Mouse (Mus musculus) stomach, adult 2 months (tissue): ENCODE data around the gene Cyp2c66. TPM values are rescaled to one million over a fixed set of nuclear protein-coding genes. Genes with fewer than 3 reads are reported as not detected.

Source experiments
- polyA plus RNA-seq: library from polyadenylated mRNA; depleted of rRNA; stranded (reverse); fragments of >200 nt; gene quantifications from 2 replicates; pipeline ENCODE4 v1.2.3, GENCODE M21; 2012; rRNA removed

Cyp2c66 gene
- 0.24 and 0.27 TPM in 2 replicates for polyA plus RNA-seq

DNA sequence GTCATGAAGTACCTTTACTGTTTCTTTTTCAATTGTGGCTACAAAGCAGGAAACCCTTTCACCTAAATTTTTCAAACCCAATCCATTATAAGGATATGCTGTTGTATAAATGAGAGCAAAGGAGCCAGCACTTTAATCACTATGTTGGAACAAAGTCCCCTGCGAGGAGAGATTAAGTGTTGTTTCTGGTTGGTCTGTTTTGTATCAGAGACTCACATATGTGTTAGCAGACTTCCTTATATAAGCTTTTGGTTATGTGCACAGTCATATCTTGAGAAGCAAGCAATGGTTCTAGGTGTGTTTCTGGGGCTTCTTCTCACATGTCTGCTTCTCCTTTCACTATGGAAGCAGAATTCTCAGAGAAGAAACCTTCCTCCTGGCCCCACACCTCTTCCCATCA lies at the start of gene Cyp2c66:
Cyp2c66 (plus strand) TSS at position 255 of the 400 bp plus-strand sequence.

Other genes with a start within 250 kb of the Cyp2c66 start
- gene Hells, start 183.0 kb upstream of the Cyp2c66 start, polyA plus RNA-seq: 0.09 and 0.28 TPM in 2 replicates
- gene Cyp2c55, start 106.9 kb upstream of the Cyp2c66 start, polyA plus RNA-seq: 0.10 and 0.45 TPM in 2 replicates
- 39.8 and 40.8 TPM in 2 replicates for gene Cyp2c65, start 52.9 kb upstream of the Cyp2c66 start, polyA plus RNA-seq
- 0.08 TPM in 1 of 2 replicates, not detected in the other for gene Cyp2c29, start 155.5 kb downstream of the Cyp2c66 start, polyA plus RNA-seq